Mouse (Mus musculus) heart, postnatal 4 days (tissue): ENCODE results near the gene Strbp. TPM values are rescaled to one million over a fixed set of nuclear protein-coding genes. Genes with fewer than 3 reads are reported as not detected.
A peak's percentile ranks its signal among the peaks of the same experiment; 100 is the strongest.

Experiments used
- DNase-seq: peaks from one replicate; pipeline ENCODE4 v3.0.0; 2021
- total RNA-seq, 2 experiments: library from RNA; stranded (reverse); gene quantifications; 2 replicates each; pipeline ENCODE4 v1.2.3; 2021

The Strbp gene
- 10 to 100 TPM; 33.0 to 33.4 TPM for total RNA-seq

GRCm38 (mm10) chr2:37703230-37703954, at the start of gene Strbp:
TSS of gene Strbp (minus strand) at chr2:37703859.
- DNase-seq: peak; percentile 95

- no peak for DNase-seq
These were observed 47.5 kb upstream of the Strbp start for GRCm38 (mm10) chr2:37751114-37751513.

GRCm38 (mm10) chr2:37749323-37749722, 45.7 kb upstream of the Strbp start:
- no peak for DNase-seq

- DNase-seq: peak; percentile 63
These were observed 44.9 kb upstream of the Strbp start for GRCm38 (mm10) chr2:37748442-37749066.

GRCm38 (mm10) chr2:37747909-37748308, 44.2 kb upstream of the Strbp start:
- DNase-seq: no peak

GRCm38 (mm10) chr2:37746293-37747049, 42.8 kb upstream of the Strbp start:
- DNase-seq: no peak

GRCm38 (mm10) chr2:37744773-37745395, 41.2 kb upstream of the Strbp start:
- no peak for DNase-seq

GRCm38 (mm10) chr2:37741806-37742554, 38.3 kb upstream of the Strbp start:
- DNase-seq: no peak

- no peak for DNase-seq
These were observed 32.1 kb upstream of the Strbp start for GRCm38 (mm10) chr2:37735807-37736188.

GRCm38 (mm10) chr2:37734979-37735806, 31.5 kb upstream of the Strbp start:
- peak; percentile 43 for DNase-seq

- no peak for DNase-seq
These were observed 27.7 kb upstream of the Strbp start for GRCm38 (mm10) chr2:37731241-37731801.

GRCm38 (mm10) chr2:37724231-37724630, 20.6 kb upstream of the Strbp start:
- no peak for DNase-seq

- no peak for DNase-seq
These were observed 19.9 kb upstream of the Strbp start for GRCm38 (mm10) chr2:37723501-37724090.

GRCm38 (mm10) chr2:37722674-37723465, 19.2 kb upstream of the Strbp start:
- DNase-seq: no peak

GRCm38 (mm10) chr2:37716266-37716665, 12.6 kb upstream of the Strbp start:
- DNase-seq: no peak

GRCm38 (mm10) chr2:37715364-37715763, 11.7 kb upstream of the Strbp start:
- DNase-seq: no peak

GRCm38 (mm10) chr2:37713100-37713499, 9.4 kb upstream of the Strbp start:
- DNase-seq: no peak

- no peak for DNase-seq
These were observed 5.2 kb upstream of the Strbp start for GRCm38 (mm10) chr2:37708835-37709234.

GRCm38 (mm10) chr2:37704141-37704760, 592 bp upstream of the Strbp start:
- peak; percentile 7 for DNase-seq
